Mouse (Mus musculus) adrenal gland, adult 2 months (tissue): Measurements from ENCODE around the gene Med15. TPM values are rescaled to one million over a fixed set of nuclear protein-coding genes. Genes with fewer than 3 reads are reported as not detected.
A peak's percentile ranks its signal among the peaks of the same experiment; 100 is the strongest.
"Not testable (repeated sequence)": the region's sequence is repeated elsewhere in the genome, so short reads cannot be mapped to it uniquely, and the experiment has no call there.

Experiments
- DNase-seq: peaks from one replicate; pipeline ENCODE4 v3.0.0; 2021
- long read RNA-seq: library from polyadenylated mRNA; stranded (forward); transcript quantifications from one replicate; pipeline ENCODE4 v2.0.0, GENCODE M21; 2021
- polyA plus RNA-seq: library from polyadenylated mRNA; depleted of rRNA; stranded (reverse); fragments of >200 nt; gene quantifications from 2 replicates; pipeline ENCODE4 v1.2.3, GENCODE M21; 2012; rRNA removed
- total RNA-seq, 2 experiments: library from RNA; stranded (reverse); gene quantifications; 2 replicates each; pipeline ENCODE4 v1.2.3; 2021

Med15 gene
- total RNA-seq (10 to 100 TPM; 53.9 to 65.4 TPM), polyA plus RNA-seq (138 and 157 TPM in 2 replicates)
- long read RNA-seq, transcript Med15-201 (18 exons, 3,410 nt): major isoform, 5 of 18 reads
- long read RNA-seq, partial matches to known transcripts: 6 of 18 reads
- long read RNA-seq, other reads (novel, unspliced or antisense): 7 of 18 reads

GRCm38 (mm10) chr16:17732841-17733340, at the start of gene Med15:
TSS of gene Med15 (minus strand) at chr16:17732891.
- DNase-seq: no peak

- peak; percentile 25 for DNase-seq
These were observed 47.0 kb upstream of the Med15 start for GRCm38 (mm10) chr16:17779692-17780091.

GRCm38 (mm10) chr16:17778223-17778622, 45.5 kb upstream of the Med15 start:
- DNase-seq: no peak

GRCm38 (mm10) chr16:17776828-17777227, 44.1 kb upstream of the Med15 start:
- DNase-seq: no peak

GRCm38 (mm10) chr16:17771117-17771865, 38.6 kb upstream of the Med15 start:
- DNase-seq: peak; percentile 38

GRCm38 (mm10) chr16:17768834-17769233, 36.1 kb upstream of the Med15 start:
- DNase-seq: peak; percentile 77

GRCm38 (mm10) chr16:17764108-17764511, 31.4 kb upstream of the Med15 start:
- no peak for DNase-seq

GRCm38 (mm10) chr16:17761074-17761473, 28.4 kb upstream of the Med15 start:
- DNase-seq: no peak

- DNase-seq: peak; percentile 49
These were observed 28.0 kb upstream of the Med15 start for GRCm38 (mm10) chr16:17760657-17761056.

GRCm38 (mm10) chr16:17759813-17760321, 27.2 kb upstream of the Med15 start:
- DNase-seq: peak; percentile 84

- DNase-seq: peak; percentile 96
These were observed 26.7 kb upstream of the Med15 start, which contains the start of gene Klhl22 for GRCm38 (mm10) chr16:17759344-17759773. TSS of gene Klhl22 (plus strand) at chr16:17759618.

GRCm38 (mm10) chr16:17758902-17759301, 26.2 kb upstream of the Med15 start:
- no peak for DNase-seq

GRCm38 (mm10) chr16:17757756-17758155, 25.1 kb upstream of the Med15 start:
- DNase-seq: no peak

GRCm38 (mm10) chr16:17753686-17754085, 21.0 kb upstream of the Med15 start:
- DNase-seq: peak; percentile 55

- DNase-seq: no peak
These were observed 20.3 kb upstream of the Med15 start for GRCm38 (mm10) chr16:17753001-17753400.

- no peak for DNase-seq
These were observed 12.4 kb upstream of the Med15 start for GRCm38 (mm10) chr16:17745067-17745466.

GRCm38 (mm10) chr16:17744536-17744935, 11.8 kb upstream of the Med15 start:
- DNase-seq: no peak

- DNase-seq: no peak
These were observed 10.6 kb upstream of the Med15 start for GRCm38 (mm10) chr16:17743279-17743678.

- no peak for DNase-seq
These were observed 10.1 kb upstream of the Med15 start for GRCm38 (mm10) chr16:17742810-17743209.

- DNase-seq: no peak
These were observed 7.4 kb upstream of the Med15 start for GRCm38 (mm10) chr16:17740080-17740479.

GRCm38 (mm10) chr16:17736156-17736555, 3.5 kb upstream of the Med15 start:
- DNase-seq: no peak

- DNase-seq: not testable (repeated sequence)
These were observed 2.2 kb upstream of the Med15 start for GRCm38 (mm10) chr16:17734872-17735271.

- DNase-seq: no peak
These were observed 955 bp upstream of the Med15 start for GRCm38 (mm10) chr16:17733646-17734045.
